Mouse (Mus musculus) layer of hippocampus, adult 9-11 months (tissue): Measurements from ENCODE around the gene Kctd2.
"Not testable (repeated sequence)": the region's sequence is repeated elsewhere in the genome, so short reads cannot be mapped to it uniquely, and the experiment has no call there.

Experiments
- DNase-seq: peaks from one replicate; pipeline ENCODE4 v3.0.0; 2022

The Kctd2 gene

GRCm38 (mm10) chr11:115475758-115476237, 55.9 kb downstream of the Kctd2 start:
- no peak for DNase-seq

GRCm38 (mm10) chr11:115476630-115477029, 56.7 kb downstream of the Kctd2 start:
- not testable (repeated sequence) for DNase-seq

- not testable (repeated sequence) for DNase-seq
These were observed 57.5 kb downstream of the Kctd2 start for GRCm38 (mm10) chr11:115477388-115477787.

GRCm38 (mm10) chr11:115478296-115478938, 58.5 kb downstream of the Kctd2 start:
- no peak for DNase-seq
